23 mouse cellular contexts compared by ENCODE assay signal in the genomic region with DNA sequence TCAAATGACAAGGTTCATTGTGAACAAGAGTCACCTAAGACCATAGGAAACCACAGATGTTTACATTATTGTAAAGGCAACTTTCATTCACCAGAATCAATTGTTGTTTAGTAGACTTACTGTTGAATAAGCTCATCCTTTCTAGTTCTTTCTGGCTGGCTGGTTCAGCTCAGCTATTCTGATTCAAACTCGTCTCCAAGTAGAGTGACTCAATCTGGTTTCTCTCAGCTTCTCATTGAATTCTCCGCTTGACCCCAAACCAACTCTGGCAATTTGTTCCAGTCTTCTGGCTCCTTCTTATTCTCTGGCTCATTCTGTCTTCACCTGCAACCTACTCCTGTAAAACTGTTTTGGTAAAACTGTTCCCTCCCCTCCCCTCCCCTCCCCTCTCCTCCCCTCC. TPM values are rescaled to one million over a fixed set of nuclear protein-coding genes. Genes with fewer than 3 reads are reported as not detected.
DNase-seq lines count a peak whose midpoint lies in the region; ATAC-seq and TF ChIP-seq lines count a peak whose summit lies in the region.
"Had no signal": no experiment of that assay in that cellular context is flagged by ENCODE, and none has a peak within 500 bp of the region (broad histone marks: within the 10 kb centered on the region; RNA-seq: fewer than 3 reads in every experiment).

No protein-coding gene starts in this region.

- H3K36me3 ChIP-seq in ES-Bruce4 (ENCODE audit: control insufficient read depth, insufficient read depth, low read length, poor library complexity, severe bottlenecking) = no peaks in the 10 kb centered on the region
- H3K36me3 ChIP-seq: embryonic facial prominence, embryonic 13.5 days; embryonic facial prominence, embryonic 15.5 days; forebrain, embryonic 15.5 days had no signal

- DNase-seq in ES-CJ7 (ENCODE audit: low read depth, low spot score) (peak; percentile 53), NIH3T3 (ENCODE audit: low read depth) (peak; percentile 55), ZHBTc4 (ENCODE audit: low read depth, low spot score) (peak; percentile 58)
- DNase-seq in ovary, postnatal 10 days (ENCODE audit: low spot score) = no peak
- no peak for DNase-seq in kidney, adult 18-20 months
- DNase-seq: adrenal gland, adult 2 months; adrenal gland, postnatal 10 days; adrenal gland, postnatal 25 days; cerebellum, adult 11 months; cerebellum, adult 18-20 months; cerebellum, adult 8-10 months; cerebellum, adult 9-11 months; cerebellum, postnatal 14 days; cerebellum, postnatal 36 days; embryo, embryonic 11 days; forebrain, postnatal 0 days had no signal

- H3K4me3 ChIP-seq in ES-Bruce4 (ENCODE audit: low read depth, low read length) = no peak overlapping the region
- H3K4me3 ChIP-seq: embryonic facial prominence, embryonic 13.5 days; embryonic facial prominence, embryonic 15.5 days; erythroblast, embryonic 14.5 days; forebrain, embryonic 13.5 days; forebrain, embryonic 15.5 days had no signal

- H3K27ac ChIP-seq in ES-Bruce4 (ENCODE audit: insufficient read depth, low read length) = peak overlapping the region; percentile 44; the same call in 1 of the 2 replicates
- H3K27ac ChIP-seq: embryonic facial prominence, embryonic 13.5 days; embryonic facial prominence, embryonic 15.5 days; forebrain, embryonic 13.5 days; forebrain, embryonic 15.5 days had no signal

- ATAC-seq in erythroid progenitor cell, adult 5-6 weeks (replicated peaks; ENCODE audit: low FRiP score, poor library complexity, severe bottlenecking) = no peak
- ATAC-seq: forebrain, embryonic 13.5 days; forebrain, embryonic 15.5 days; forebrain, postnatal 0 days had no signal

- TF ChIP-seq EP300 in ES-Bruce4 (IDR thresholded peaks at IDR 0.05; ENCODE audit: insufficient read depth, low read depth, low read length) = no peak

- no peak for TF ChIP-seq CTCF in ES-Bruce4 (IDR thresholded peaks at IDR 0.05; ENCODE audit: low read depth, low read length)

- H3K27me3 ChIP-seq in ES-Bruce4 (ENCODE audit: control insufficient read depth, insufficient read depth, low read length, poor library complexity, severe bottlenecking) = no peaks in the 10 kb centered on the region
- H3K27me3 ChIP-seq: embryonic facial prominence, embryonic 13.5 days; embryonic facial prominence, embryonic 15.5 days; forebrain, embryonic 13.5 days; forebrain, embryonic 15.5 days had no signal

- no peak overlapping the region for H3K9ac ChIP-seq in ES-Bruce4 (ENCODE audit: low read depth, poor library complexity, severe bottlenecking)
- H3K9ac ChIP-seq: embryonic facial prominence, embryonic 13.5 days; embryonic facial prominence, embryonic 15.5 days; forebrain, embryonic 13.5 days; forebrain, embryonic 15.5 days; forebrain, postnatal 0 days had no signal

- no peak for TF ChIP-seq POLR2A in ES-Bruce4 (IDR thresholded peaks at IDR 0.05; ENCODE audit: insufficient read depth, low read length)

- no peaks in the 10 kb centered on the region for H3K9me3 ChIP-seq in ES-Bruce4 (replicated peaks; ENCODE audit: control insufficient read depth, insufficient read depth, low read length, poor library complexity, severe bottlenecking)
- H3K9me3 ChIP-seq: embryonic facial prominence, embryonic 13.5 days; embryonic facial prominence, embryonic 15.5 days; forebrain, embryonic 13.5 days; forebrain, embryonic 15.5 days had no signal

- H3K4me1 ChIP-seq in ES-Bruce4 (ENCODE audit: control insufficient read depth, insufficient read depth, low read length) = no peaks in the 10 kb centered on the region
- H3K4me1 ChIP-seq: embryonic facial prominence, embryonic 13.5 days; embryonic facial prominence, embryonic 15.5 days; forebrain, embryonic 13.5 days; forebrain, embryonic 15.5 days had no signal

RNA-seq across cellular contexts. Expression of a gene that starts 18.0 kb away (rescaled TPM):
- polyA plus RNA-seq in ES-Bruce4 (2011; ENCODE audit: insufficient read depth, insufficient read length, low read depth, missing spikeins) = 60.3 and 65.0 TPM in 2 replicates
- 15.9 and 23.5 TPM in 2 replicates for total RNA-seq in erythroid progenitor cell, adult 5-6 weeks (2015; ENCODE audit: low replicate concordance)
- total RNA-seq in erythroid progenitor cell, adult 5-6 weeks (2017; ENCODE audit: low replicate concordance) = 9.6 and 16.8 TPM in 2 replicates

RNA-seq across cellular contexts. Expression of a gene that starts 33.3 kb away (rescaled TPM):
- polyA plus RNA-seq in ES-Bruce4 (2011; ENCODE audit: insufficient read depth, insufficient read length, low read depth, missing spikeins) = 15.2 and 15.8 TPM in 2 replicates
- 3.4 and 9.7 TPM in 2 replicates for total RNA-seq in erythroid progenitor cell, adult 5-6 weeks (2015; ENCODE audit: low replicate concordance)
- 1.0 and 2.9 TPM in 2 replicates for total RNA-seq in erythroid progenitor cell, adult 5-6 weeks (2017; ENCODE audit: low replicate concordance)
- polyA plus RNA-seq: erythroblast, embryonic 14.5 days had no signal

Comparison
In these comparisons a context has a peak if more than half of its experiments do, and no peak if none do; other contexts are left out.
1. DNase-seq: peak in ES-CJ7 (single experiment), NIH3T3 (single experiment) and ZHBTc4 (single experiment); none in ovary, postnatal 10 days (single experiment) and kidney, adult 18-20 months (single experiment).